Mouse (Mus musculus) left cerebral cortex, adult 11 months (tissue): ENCODE data around the gene Pcdh18.

Experiments used
- DNase-seq: peaks from one replicate; pipeline ENCODE4 v3.0.0; 2022; ENCODE audit warnings: low spot score

The Pcdh18 gene

DNA sequence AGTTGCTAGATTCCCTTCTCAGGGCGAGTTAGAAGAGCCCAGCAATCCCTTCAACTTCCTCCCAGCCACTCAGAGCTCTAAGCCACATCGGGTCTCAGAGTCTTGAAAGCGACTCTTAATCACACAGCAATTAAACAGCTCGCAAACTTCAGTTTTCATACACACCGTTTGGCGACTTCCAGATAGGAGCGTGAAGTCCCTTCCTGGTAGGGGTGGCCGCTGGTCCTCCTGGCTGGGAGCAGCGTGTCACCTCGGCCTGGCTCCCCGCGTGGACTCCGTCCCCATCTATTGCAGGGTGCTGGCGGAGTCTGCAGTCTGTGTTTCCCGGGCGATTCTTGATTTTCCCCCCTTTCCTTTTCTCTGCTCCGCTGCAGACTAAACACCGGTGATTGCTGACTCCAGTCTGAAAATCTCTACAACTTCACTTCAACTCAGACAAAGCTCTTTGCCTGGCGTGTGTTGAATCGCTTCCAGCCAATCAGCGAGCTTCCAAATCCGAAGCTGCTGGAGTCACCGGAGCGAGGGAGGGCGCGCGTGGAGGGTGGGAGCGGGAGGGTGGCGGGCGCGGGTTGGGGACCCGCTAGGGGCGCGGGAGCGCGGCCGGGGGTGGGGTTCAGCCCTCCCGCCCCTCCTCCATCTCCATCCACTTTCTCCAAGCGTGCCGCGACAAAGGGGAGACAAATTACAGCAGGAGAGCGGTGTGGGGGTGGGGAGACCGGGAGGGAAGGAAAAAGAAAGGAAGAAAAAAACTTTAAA is at the start of gene Pcdh18:
Gene Pcdh18, minus strand, starts transcription at position 456 of the 756 bp plus-strand sequence.
- DNase-seq, result peak; percentile 19

DNA sequence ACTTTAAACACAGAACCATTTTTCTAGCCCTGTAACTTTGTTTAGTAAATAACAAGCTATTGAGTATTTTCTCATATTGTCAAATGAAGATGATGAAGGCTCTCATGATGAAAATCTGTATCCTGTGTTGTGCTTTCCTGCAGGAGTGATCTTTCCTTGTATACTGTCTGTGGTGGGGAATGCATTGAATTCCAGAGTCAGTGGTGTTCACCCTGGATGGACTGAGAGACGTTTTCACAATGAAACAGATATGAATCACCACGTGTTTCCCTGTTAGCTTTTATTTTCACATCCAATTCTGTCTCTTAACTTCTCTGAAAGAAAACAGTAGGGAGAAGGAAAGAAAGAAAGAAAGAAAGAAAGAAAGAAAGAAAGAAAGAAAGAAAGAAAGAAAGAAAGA is 49.7 kb upstream of the Pcdh18 start:
- DNase-seq, result no peak

DNA sequence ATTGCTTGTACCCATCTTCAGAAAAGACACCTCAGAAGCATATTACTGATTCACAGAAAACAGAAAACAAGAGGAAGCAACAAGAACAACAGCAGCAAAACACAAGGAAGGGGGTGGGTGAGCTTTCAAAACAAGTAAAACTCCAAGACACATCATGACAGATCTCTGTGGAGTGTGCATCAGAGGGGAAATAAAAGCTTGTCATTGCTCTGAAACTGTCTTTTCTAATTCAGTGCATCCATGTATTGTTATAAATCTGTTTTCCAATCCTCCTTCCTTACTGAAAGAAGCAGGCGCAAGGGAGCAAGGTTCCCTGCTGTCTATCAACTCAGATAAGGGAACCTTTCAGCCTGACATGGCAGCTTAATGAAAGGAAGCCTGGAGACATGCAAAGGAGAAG is 48.4 kb upstream of the Pcdh18 start:
- DNase-seq, result no peak

DNA sequence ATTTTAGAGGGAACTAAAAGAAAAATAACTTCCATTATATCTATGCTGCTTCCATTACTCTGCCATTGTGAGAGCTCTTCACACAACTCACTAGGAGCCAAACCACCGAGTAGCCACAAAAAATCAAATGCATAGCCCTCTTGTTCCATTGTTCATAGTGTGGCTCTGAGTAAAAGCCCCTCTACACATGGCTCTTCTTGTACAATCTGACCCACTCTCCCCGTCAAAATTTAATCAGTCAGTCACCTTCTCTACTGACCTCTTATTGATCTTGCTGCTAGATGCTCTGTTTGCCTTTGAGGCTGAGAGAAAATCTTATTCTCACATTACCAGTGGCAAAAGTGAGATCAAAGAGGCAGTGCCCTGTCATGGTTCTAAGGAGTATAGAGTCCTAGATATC is 31.2 kb upstream of the Pcdh18 start:
- no peak for DNase-seq

DNA sequence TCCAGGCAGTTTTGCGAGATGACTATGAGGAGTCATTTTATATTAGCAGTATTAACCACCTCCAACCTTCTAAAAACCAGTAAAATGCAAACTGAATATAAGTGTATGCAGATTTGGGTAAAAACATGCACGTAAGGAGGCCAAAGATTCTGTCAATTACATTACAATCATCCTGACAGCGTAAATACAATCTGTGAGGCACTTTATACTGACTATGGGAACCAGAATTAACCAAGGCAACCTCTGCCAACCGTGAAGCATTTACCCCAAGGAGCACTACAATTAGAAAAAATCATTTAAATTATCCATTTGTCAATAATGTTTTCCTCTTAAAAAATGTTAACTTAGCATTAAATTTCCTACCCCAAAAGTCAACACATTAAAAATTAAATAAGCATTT is 30.6 kb upstream of the Pcdh18 start:
- no peak for DNase-seq

DNA sequence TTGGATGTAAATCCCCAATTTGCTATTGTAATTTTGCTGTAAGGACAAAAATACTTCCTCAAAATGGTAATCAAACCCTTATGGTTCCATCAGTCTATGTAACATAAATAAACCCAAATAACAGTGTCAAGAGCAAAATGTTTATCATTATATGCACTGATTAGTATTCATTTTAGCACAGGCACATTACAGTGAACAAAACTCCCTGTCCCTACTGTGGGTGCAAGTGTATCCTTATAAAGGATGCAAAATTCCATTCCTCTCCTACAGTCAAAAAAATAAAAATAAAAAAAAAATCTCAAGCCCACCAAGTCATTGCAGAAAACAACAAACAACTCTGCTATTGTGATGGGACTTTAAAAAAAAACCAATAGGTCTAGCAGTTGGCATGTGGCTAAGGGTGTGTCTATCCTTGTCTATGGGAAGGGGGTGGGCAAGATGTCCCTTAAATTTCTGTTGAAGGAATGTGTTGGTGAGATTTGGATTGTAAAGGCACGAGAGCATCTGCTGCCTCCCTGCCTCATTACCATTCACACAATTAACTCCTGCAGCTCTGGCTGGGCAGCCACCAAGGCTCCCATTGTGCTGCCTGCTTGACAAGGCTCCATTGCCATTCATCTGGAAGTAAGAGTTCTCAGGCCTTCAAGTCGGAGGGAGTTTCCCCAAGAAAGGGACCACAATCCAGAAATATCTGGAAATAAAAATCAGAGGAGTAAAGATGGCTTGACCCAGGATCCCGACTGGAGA is 12.0 kb upstream of the Pcdh18 start:
- no peak for DNase-seq

DNA sequence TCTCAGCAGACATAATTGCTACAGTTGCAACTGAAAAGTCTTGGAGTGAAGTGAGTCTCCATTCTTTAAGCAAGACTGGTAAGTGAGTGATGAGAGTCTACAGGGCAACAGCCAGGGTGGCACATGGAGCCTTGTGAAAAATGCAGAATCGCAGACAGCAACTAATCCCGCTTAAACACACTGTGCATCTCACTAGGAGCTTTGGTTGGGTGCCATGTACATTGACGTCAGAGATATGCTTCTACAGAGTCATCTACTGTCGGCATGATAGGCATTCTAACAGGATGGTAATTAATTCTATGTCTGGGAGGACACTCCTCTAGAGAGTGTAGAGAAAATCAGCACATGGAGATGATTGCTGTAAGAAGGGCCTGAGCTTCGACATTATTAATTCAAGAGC is 5.6 kb upstream of the Pcdh18 start:
- no peak for DNase-seq

DNA sequence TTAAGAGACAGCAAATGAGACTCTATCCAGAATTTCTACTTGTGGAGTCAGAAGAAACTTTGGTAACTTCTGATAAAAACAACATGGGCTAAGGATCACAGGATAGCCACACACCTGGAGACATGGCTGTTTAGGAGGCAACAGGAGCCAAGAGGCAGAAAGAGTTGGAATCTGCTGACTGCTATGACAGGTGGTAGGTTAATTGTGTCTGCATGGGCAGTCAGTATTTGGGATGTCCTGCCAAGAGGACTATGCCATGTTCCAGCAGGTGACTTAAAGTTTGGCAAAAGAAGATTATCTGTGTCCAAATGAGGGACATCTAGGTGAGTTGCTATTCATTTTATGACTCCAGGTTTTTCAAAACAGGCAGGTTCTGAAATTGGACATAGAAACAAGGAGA is 4.8 kb upstream of the Pcdh18 start:
- DNase-seq, result no peak

DNA sequence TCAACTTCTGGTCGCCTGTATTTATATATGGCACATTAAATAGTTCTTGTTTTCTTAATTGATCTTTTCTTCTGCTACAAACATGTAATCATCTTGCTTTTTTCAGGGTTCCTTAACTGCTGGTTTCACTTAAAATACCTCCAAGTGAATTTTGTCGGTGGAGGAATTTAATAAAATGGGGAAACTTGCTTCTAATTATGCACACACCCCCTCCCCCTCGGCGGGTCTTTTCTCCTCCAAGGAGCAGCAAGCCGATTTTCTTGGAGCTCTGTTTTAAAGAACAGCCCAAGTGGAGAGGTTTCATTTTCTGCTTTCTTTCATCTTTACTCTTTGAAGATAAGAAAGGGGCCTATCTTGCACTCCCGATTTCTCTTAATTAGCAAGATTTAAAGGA is 498 bp upstream of the Pcdh18 start:
- no peak for DNase-seq

DNA sequence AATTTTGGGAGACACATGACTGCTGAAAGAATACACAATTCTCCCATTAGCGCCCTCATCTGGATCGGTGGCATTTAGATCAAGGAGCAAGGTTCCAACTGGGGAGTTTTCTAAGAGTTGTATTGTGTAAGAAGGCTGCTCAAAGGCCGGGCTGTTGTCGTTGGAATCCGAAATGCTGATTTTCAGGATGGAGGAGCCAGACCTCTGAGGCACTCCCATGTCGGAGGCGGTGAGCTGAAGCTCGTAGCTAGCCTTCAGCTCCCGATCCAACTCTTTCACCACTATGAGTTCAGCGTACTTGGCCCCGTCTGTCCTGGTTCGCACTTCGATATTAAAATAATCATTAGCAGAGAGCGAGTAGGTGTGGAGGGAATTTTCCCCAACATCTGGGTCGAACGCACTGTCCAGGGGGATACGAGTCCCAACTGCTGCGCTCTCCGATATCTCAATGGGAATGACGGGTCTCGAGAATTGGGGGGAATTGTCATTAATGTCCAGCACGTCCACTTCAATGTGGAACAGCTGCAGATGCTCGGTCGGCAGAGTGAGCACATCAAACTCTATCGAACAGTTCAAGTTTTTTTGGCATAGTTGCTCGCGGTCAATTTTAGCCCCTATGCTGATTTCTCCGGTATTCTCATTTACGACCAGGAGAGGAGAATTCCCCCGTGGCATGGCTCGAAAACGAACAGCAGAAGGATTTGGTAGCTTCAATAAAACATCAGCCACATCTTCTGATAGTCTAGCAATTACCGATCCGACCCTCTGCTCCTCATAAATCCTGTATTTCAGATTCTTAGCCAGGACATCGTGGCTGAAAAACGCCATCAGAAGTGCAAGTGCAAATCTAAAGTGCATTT is 909 bp downstream of the Pcdh18 start:
- DNase-seq, result no peak

DNA sequence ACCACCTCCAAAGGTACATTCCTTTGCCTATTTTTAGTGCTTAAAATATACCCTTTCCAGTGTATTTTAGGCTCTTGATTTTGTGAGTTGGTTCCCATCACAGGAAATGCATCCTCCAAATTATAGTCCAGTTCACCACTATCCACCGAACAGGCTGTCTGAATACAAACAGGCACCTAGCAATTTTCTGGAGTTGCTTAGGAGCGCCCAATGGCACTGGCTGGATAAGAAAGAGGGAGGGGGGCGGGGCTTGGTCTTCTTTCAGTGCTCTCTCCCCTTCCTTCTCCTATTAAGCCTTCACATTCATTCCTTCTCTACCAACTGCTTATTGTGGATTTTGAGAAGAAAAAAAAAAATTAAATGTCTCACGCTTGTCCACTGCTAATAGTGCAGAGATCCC is 4.4 kb downstream of the Pcdh18 start:
- DNase-seq, result no peak

DNA sequence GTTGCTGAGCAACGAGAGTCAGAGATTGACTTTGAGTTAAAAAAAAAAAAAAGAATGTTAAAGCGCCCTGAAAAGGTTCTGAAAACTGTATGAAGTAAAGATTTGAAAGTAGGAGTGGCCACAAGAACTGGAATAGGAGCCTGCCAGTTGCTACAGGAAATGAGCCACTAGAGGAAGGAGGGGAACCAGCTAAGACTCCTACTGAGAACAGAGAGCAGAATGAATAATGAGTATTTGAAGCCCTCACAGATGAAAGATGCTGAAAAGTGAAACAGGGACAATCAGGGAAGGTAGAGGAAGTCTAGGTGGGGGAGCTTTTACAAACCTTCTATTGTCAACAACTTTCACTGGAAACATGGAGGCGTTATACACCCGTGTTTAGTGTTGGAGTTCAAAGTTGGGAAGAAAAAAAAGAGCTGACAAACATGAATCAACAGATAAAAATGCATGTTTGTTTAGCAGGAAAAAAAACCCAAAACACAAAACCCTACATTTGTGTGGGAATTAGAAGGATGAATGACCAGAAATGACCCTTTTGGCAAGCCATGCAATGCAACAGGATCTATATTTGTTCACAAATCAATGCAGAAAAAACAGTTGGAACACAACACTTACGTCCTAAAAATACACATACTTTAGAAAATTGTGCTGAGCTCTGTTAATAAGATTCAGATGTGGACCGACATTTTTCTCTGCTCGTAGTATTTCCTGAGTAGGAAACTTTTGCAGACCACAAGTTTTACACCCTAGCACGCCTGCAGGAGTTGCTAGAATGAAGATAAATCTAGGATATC is 7.4 kb downstream of the Pcdh18 start:
- DNase-seq, result no peak

DNA sequence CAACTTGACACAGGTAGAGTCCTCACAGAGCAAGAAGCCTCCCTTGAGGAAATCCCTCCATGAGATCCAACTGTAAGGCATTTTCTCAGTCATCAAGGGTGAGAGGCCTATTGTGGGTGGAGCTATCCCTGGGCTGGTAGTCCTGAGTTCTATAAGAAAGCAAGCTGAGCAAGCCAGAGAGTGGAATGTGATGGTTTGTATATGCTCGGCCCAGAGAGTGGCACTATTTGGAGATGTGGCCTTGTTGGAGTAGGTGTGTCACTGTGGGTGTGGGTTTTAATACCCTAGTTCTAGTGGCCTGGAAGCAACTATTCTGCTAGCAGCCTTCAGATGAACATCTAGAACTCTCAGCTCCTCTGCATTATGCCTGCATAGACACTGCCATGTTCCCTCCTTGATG is 9.1 kb downstream of the Pcdh18 start:
- DNase-seq, result no peak

DNA sequence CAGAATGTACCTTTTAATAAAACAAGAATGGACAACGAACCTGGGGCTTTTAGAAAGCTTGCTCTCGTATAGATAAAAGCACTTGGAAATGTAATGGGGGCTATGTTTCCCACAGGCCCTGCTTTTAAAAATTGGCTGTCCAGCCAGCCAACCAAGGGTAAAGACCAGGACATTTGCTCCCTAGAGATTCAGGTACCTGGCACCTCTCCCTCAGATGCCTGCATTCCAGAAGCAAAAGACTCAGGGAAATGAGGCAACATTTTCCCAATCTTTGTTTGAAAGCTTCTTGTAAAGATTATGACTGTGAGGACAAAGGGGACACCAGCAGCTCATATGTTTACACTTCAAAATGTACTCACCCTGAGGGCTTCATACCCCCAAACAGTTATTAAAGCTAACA is 18.1 kb downstream of the Pcdh18 start:
- DNase-seq, result no peak

DNA sequence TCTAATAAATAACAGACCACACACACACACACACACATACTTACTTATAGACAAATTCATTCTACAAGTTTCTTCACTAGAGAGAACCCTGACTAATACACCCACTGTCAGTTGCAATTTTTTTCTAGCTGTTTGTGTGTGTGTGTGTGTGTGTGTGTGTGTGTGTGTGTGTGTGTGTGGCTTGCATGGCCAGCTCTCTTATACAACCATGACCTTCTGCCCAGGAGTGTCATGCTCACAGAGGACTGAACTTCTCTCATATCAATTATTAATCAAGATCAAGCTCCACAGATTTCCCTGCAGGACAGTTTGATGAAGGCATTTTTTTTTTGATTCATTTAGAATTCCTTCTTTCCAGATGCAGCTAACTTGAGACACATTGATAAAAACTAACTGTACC is 18.6 kb downstream of the Pcdh18 start:
- DNase-seq, result no peak

DNA sequence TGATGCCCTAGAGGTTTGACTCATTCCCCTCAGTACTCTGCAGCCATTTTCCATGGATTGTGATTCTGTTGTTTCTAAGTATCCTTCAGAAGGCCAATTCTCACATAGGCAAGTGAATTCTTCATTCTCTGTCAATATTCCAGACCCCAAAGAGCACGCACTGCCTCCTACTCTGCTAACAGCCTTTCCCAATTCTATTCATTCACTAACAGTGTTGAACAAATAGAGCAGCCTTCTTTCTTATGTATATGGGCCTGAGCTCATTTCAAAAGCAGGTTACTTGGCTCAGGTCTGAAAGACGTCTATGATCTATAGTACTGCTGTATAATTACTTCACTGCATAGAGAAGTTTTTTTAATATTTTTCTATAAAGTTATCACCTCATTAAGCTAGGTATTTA is 50.6 kb downstream of the Pcdh18 start:
- no peak for DNase-seq

DNA sequence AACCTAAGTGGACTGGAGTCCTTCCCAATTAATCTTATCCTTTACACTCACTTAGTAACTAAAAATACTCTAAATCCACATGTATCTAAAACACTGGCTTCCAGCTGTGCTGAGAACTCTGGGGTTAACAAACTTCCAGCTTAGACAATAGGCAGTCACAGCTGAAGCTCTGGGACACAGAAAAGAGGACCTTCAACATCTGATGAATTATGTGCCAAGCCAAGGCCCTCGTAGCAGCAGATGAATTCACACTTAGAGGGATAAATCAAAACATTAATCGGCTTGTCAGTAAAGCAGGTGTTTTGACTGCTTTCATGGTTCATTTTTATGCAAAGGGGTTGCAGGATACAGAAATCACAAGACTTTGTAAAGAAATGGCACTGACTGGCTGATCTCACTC is 57.2 kb downstream of the Pcdh18 start:
- no peak for DNase-seq
